Mouse (Mus musculus) liver, embryonic 12.5 days (tissue): ENCODE measurements at regions not wholly inside any gene's neighbourhood (a gene's known extent, or its start where the extent isn't known, plus 50 kb on each side); places are given as distances from the start of the nearest gene placed in this dataset.
"Not testable (repeated sequence)": the region's sequence is repeated elsewhere in the genome, so short reads cannot be mapped to it uniquely, and the experiment has no call there.

Experiments used
- ATAC-seq: fragments of 200-750 bp; cut with Nextera tagmentation; 2 replicates; pipeline ENCODE4 v1.8.0; 2017; ENCODE audit warnings: moderate number of reproducible peaks, mild to moderate bottlenecking, moderate library complexity
- H3K27ac ChIP-seq: fragments of 300-500 bp; sonication (generic); 2 replicates; pipeline ENCODE4 v1.5.1; 2016; ENCODE audit warnings: mild to moderate bottlenecking
- H3K27me3 ChIP-seq: fragments of 300-500 bp; sonication (generic); replicated peaks from 2 replicates; pipeline ENCODE4 v1.6.1; 2016; ENCODE audit warnings: mild to moderate bottlenecking, moderate library complexity
- H3K36me3 ChIP-seq: fragments of 300-500 bp; sonication (generic); 2 replicates; pipeline ENCODE4 v1.6.1; 2016; ENCODE audit warnings: mild to moderate bottlenecking, moderate library complexity
- H3K4me1 ChIP-seq: fragments of 300-500 bp; sonication (generic); 2 replicates; pipeline ENCODE4 v1.6.1; 2016
- H3K4me2 ChIP-seq: fragments of 300-500 bp; sonication (generic); 2 replicates; pipeline ENCODE4 v1.6.1; 2016; ENCODE audit warnings: mild to moderate bottlenecking, moderate library complexity
- H3K4me3 ChIP-seq: fragments of 300-500 bp; sonication (generic); 2 replicates; pipeline ENCODE4 v1.5.1; 2016; ENCODE audit warnings: mild to moderate bottlenecking, moderate library complexity
- H3K9ac ChIP-seq: fragments of 300-500 bp; sonication (generic); 2 replicates; pipeline ENCODE4 v1.6.1; 2016; ENCODE audit warnings: mild to moderate bottlenecking, moderate library complexity
- H3K9me3 ChIP-seq: fragments of 300-500 bp; sonication (generic); replicated peaks from 2 replicates; pipeline ENCODE4 v1.6.1; 2016; ENCODE audit warnings: mild to moderate bottlenecking, moderate library complexity
- WGBS: fragments of 180-500 bp; shearing (Covaris S2); methylation state at CpG from one replicate; pipeline ENCODE4 v1.1.7; 2016; ENCODE audit not compliant: insufficient replicate concordance; 5-methylcytosine and 5-hydroxymethylcytosine counted together

- ATAC-seq: no peak
- Histone ChIP-seq H3K4me1 (no peaks in the 10 kb centered on the region), H3K4me3 (no peak overlapping the region), H3K9ac (no peak overlapping the region), H3K4me2 (no peak overlapping the region), H3K27me3 (no peaks in the 10 kb centered on the region), H3K27ac (no peak overlapping the region), H3K36me3 (no peaks in the 10 kb centered on the region), H3K9me3 (no peaks in the 10 kb centered on the region)
- 76% methylated on average over 4 of the region's 4 CpGs for WGBS
These were observed 1850.1 kb downstream of the 9330182O14Rik start for GRCm38 (mm10) chr15:41984267-41984666.

- H3K4me1 ChIP-seq: no peaks in the 10 kb centered on the region
- H3K9ac ChIP-seq: no peak overlapping the region
- no peak for ATAC-seq
- no peak overlapping the region for H3K4me3 ChIP-seq
- H3K27me3 ChIP-seq: no peaks in the 10 kb centered on the region
- H3K9me3 ChIP-seq: no peaks in the 10 kb centered on the region
- WGBS: 63% methylated on average over 3 of the region's 3 CpGs
- no peak overlapping the region for H3K27ac ChIP-seq
- no peak overlapping the region for H3K4me2 ChIP-seq
- no peaks in the 10 kb centered on the region for H3K36me3 ChIP-seq
These were observed 1852.1 kb downstream of the 9330182O14Rik start for GRCm38 (mm10) chr15:41986264-41986663.

DNA sequence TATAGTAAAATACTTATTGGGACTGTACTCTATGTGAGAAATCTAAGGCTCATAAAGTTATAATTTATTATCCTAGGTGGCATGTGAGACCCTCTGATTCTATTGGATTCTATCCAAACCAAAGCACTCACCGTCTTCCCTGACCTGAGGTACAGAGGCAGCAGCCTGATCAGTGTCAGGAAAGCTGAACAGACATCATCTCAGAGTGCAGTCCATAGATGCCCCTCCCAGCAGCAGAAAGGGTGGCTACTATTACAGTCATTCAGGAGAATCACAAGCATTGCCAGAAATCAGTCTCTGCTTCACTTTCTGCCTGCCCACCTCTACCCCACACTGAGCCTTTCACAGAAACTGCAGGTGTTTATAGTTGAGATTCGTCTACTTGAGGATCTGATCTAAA lies 1854.9 kb downstream of the 9330182O14Rik start:
- 69% methylated on average over 2 of the region's 2 CpGs for WGBS

DNA sequence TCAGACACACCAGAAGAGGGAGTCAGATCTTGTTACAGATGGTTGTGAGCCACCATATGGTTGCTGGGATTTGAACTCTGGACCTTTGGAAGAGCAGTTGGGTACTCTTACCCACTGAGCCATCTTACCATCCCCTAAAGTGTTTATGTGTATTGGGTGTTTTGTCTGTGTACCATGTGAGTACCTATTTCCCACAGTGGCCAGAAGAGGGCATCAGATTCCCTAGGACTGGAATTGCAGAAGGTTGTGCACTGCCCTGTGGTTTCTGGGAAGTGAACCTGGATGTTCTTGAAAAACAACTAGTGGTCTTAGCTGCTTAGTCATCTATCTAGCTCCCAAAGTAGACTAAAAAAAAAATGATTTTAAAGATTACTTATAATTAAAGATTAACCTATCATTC lies 1857.7 kb downstream of the 9330182O14Rik start:
- H3K9me3 ChIP-seq: no peaks in the 10 kb centered on the region
- no peaks in the 10 kb centered on the region for H3K4me1 ChIP-seq
- no peaks in the 10 kb centered on the region for H3K36me3 ChIP-seq
- no peaks in the 10 kb centered on the region for H3K27me3 ChIP-seq
- H3K9ac ChIP-seq: no peak overlapping the region
- no peak overlapping the region for H3K27ac ChIP-seq
- no peak overlapping the region for H3K4me3 ChIP-seq
- no peak for ATAC-seq
- no peak overlapping the region for H3K4me2 ChIP-seq

More for the DNA sequence above, 1854.9 kb downstream of the 9330182O14Rik start:
- Histone ChIP-seq H3K4me2 (no peak overlapping the region), H3K9ac (no peak overlapping the region), H3K36me3 (no peaks in the 10 kb centered on the region), H3K9me3 (no peaks in the 10 kb centered on the region), H3K4me3 (no peak overlapping the region), H3K27me3 (no peaks in the 10 kb centered on the region), H3K27ac (no peak overlapping the region), H3K4me1 (no peaks in the 10 kb centered on the region)
- no peak for ATAC-seq

- H3K9ac ChIP-seq, H3K27me3 ChIP-seq, H3K4me2 ChIP-seq, H3K9me3 ChIP-seq, H3K36me3 ChIP-seq, H3K27ac ChIP-seq, H3K4me3 ChIP-seq, H3K4me1 ChIP-seq, ATAC-seq: not testable (repeated sequence)
- 71% methylated on average over 12 of the region's 12 CpGs for WGBS
These were observed 1898.1 kb downstream of the 9330182O14Rik start for GRCm38 (mm10) chr15:42032286-42032685.

DNA sequence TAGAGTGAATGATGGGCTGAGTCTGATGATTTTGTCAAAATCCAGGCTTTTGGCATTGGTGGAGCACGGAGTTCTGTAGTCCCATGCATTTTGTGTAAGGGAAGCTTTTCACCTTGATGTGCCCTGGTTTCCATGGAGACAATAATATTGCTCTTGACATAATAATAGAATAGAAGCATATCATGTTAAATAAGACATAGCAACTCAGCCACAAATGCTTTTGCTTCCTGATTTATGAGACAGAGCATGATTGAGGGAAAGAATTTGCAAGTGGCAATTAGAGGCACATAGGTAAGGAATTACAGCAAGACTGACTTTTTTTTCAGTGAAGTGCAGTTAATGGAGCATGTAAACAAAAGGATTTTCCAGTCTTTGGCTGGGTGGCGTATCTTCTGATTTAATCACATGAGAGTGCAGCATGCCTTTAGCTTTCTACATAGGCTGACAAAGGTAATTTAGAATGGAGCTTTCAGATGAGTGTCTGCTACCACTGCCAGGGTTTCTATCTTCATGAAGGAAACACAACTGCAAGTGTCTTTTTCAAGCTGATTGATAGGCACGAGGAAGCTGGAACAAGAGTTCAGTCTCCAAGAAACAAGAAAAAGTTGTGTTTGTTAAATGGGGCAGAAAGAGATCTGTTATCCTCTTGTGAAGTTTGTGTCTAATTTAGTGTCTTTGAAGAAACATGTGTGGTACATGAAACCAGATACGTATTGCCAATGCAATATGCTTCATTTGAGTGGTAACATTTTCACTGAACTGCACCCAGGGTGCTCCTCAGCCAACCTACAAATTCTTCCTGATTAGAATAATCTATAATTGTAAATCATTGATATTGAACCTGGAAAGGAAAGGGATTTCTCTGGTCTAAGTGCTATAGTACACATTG lies 1913.2 kb downstream of the 9330182O14Rik start:
- H3K27me3 ChIP-seq: no peaks in the 10 kb centered on the region
- H3K4me3 ChIP-seq: no peak overlapping the region
- no peak for ATAC-seq
- H3K36me3 ChIP-seq: no peaks in the 10 kb centered on the region
- no peaks in the 10 kb centered on the region for H3K9me3 ChIP-seq
- no peaks in the 10 kb centered on the region for H3K4me1 ChIP-seq
- no peak overlapping the region for H3K27ac ChIP-seq
- H3K4me2 ChIP-seq: no peak overlapping the region
- H3K9ac ChIP-seq: no peak overlapping the region
- 65% methylated on average over 4 of the region's 4 CpGs for WGBS

- Histone ChIP-seq H3K36me3 (no peaks in the 10 kb centered on the region), H3K9me3 (no peaks in the 10 kb centered on the region), H3K27me3 (no peaks in the 10 kb centered on the region), H3K27ac (no peak overlapping the region), H3K4me3 (no peak overlapping the region), H3K4me2 (no peak overlapping the region), H3K4me1 (no peaks in the 10 kb centered on the region), H3K9ac (no peak overlapping the region)
- WGBS: 54% methylated on average over 3 of the region's 3 CpGs
- no peak for ATAC-seq
These were observed 1922.6 kb downstream of the 9330182O14Rik start for GRCm38 (mm10) chr15:42056772-42057171.

DNA sequence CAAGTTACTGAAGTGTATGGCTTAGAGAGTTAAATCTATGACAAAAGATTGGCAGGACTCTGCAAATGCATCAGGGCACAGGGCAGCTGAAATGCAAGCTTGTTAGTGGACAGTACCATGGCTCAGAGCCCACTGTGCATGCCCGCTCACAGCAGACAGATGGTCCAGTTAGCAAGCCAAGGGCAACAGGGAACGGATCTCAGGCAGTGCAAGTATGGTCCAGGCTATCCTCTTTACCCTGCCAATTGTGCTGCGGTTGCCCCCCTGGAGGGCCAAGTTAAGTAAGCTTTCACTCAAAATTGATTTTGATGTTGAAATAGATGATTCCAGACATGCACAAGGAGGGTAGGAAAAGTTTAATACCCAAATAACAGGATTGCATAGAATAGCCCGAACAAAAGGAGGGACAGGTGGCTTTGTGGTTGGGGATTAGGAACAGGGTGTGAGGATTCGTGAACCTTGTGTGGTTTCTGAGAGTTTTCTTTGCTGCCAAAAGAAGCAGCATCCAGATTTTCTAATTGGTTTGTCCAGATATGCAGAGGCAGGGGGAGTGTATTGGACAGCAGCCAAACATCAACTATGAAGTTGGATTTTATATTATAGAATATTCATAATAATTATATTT lies 1934.2 kb downstream of the 9330182O14Rik start:
- H3K4me1 ChIP-seq: no peaks in the 10 kb centered on the region
- H3K36me3 ChIP-seq: no peaks in the 10 kb centered on the region
- H3K9ac ChIP-seq: no peak overlapping the region
- no peak overlapping the region for H3K27ac ChIP-seq
- H3K9me3 ChIP-seq: no peaks in the 10 kb centered on the region
- H3K4me2 ChIP-seq: no peak overlapping the region
- no peak overlapping the region for H3K4me3 ChIP-seq
- no peaks in the 10 kb centered on the region for H3K27me3 ChIP-seq
- WGBS: 64% methylated on average over 5 of the region's 5 CpGs
- no peak for ATAC-seq

DNA sequence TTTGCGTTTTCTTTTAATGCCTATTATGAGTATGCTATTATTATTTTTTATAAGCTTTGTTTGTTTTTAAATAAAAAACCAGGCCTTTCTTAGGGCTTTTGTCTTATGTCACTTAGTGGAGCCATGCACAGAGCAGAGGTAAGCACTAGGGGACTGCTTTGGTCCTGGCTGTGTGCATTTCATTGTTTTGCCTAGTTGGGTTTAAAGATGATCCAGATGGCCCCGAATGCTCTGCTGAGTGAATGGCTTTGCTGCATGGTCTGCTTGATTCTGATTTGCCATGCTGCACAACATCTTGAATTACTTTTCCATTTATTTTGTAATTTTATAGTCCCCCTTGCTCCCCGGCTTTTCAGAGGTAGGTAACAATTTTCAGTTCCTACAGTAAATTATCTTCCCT lies 1934.9 kb downstream of the 9330182O14Rik start:
- H3K4me2 ChIP-seq: no peak overlapping the region
- no peaks in the 10 kb centered on the region for H3K36me3 ChIP-seq
- H3K4me3 ChIP-seq: no peak overlapping the region
- no peak overlapping the region for H3K9ac ChIP-seq
- 69% methylated on average over 3 of the region's 3 CpGs for WGBS
- no peak for ATAC-seq
- no peaks in the 10 kb centered on the region for H3K9me3 ChIP-seq
- H3K4me1 ChIP-seq: no peaks in the 10 kb centered on the region
- H3K27me3 ChIP-seq: no peaks in the 10 kb centered on the region
- H3K27ac ChIP-seq: no peak overlapping the region

DNA sequence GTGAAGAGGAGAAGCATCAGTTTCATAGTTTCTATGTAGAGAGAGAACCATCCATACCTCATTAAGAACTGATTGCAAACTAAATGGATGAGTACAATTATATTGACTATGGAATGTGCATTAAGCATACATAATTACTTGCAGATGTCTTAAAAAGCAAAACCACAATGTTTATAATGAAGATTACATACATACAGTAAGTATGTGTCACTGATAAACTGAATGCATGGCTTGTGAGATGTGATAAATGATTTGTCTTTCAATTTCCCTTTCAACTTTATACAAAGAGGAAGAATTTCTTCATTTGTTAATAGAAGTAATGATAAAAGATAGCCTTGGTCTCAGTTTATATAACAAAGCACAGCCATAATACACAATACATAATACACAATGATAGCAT lies 1939.3 kb downstream of the 9330182O14Rik start:
- H3K9me3 ChIP-seq: no peaks in the 10 kb centered on the region
- no peaks in the 10 kb centered on the region for H3K27me3 ChIP-seq
- H3K4me3 ChIP-seq: no peak overlapping the region
- H3K4me2 ChIP-seq: no peak overlapping the region
- H3K4me1 ChIP-seq: no peaks in the 10 kb centered on the region
- ATAC-seq: no peak
- no peak overlapping the region for H3K9ac ChIP-seq
- no peak overlapping the region for H3K27ac ChIP-seq
- H3K36me3 ChIP-seq: no peaks in the 10 kb centered on the region

DNA sequence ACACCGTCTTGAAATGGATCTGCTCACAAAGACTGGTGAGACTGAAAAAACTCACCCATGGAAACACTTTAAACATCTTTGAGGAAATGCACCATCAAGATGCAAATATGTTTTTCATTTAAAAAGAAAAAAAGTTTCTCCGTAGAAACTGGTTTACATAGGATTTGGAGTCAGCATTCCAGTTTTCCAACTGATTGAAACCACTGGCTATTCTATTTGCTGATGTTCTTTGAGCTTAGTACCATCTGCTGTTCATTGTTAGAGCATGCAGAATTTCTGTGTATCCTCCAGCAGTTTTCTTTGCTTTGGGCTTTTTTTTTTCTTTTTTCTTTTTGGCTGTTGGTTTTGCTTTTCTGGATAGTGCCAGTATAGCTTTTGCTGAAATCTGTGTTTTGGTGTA lies 1948.3 kb downstream of the 9330182O14Rik start:
- Histone ChIP-seq H3K9me3 (no peaks in the 10 kb centered on the region), H3K4me2 (no peak overlapping the region), H3K4me1 (no peaks in the 10 kb centered on the region), H3K9ac (no peak overlapping the region), H3K27ac (no peak overlapping the region), H3K27me3 (no peaks in the 10 kb centered on the region), H3K4me3 (no peak overlapping the region), H3K36me3 (no peaks in the 10 kb centered on the region)
- no peak for ATAC-seq
- 63% methylated on average over 2 of the region's 2 CpGs for WGBS

DNA sequence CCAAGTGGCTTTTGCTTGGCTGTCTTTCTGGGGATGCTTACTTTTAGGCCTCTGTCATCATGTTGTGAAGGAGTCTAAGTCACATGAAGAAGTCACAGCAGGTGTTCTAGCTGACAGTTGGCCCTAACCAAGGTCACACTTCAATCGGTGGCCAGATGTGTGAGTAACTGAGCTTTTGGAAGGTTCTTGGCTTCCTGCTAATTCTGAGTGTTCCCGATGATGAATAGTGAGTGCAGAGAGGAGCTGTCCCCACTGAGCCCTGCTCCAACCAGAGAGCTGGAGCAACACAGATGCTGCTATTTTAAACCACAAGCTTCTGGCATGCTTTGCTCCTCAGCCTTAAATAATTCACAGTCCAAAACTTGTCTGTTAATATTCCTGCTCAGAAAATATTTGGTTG lies 1966.6 kb downstream of the 9330182O14Rik start:
- H3K4me2 ChIP-seq: no peak overlapping the region
- H3K4me1 ChIP-seq: no peaks in the 10 kb centered on the region
- 44% methylated on average over 2 of the region's 2 CpGs for WGBS
- ATAC-seq: no peak
- no peaks in the 10 kb centered on the region for H3K9me3 ChIP-seq
- H3K9ac ChIP-seq: no peak overlapping the region
- H3K4me3 ChIP-seq: no peak overlapping the region
- H3K36me3 ChIP-seq: no peaks in the 10 kb centered on the region
- no peak overlapping the region for H3K27ac ChIP-seq
- H3K27me3 ChIP-seq: no peaks in the 10 kb centered on the region
